Mouse (Mus musculus) heart, adult 2 months (tissue): Measurements from ENCODE around the gene Fam241b.

Experiments
- CTCF ChIP-seq: fragments of 200-600 bp; IDR thresholded peaks from 2 replicates; pipeline ENCODE4 v1.8.1; 2022; ENCODE audit warnings: antibody characterized with exemption, mild to moderate bottlenecking, moderate library complexity
- EP300 ChIP-seq: fragments of 200-500 bp; IDR thresholded peaks from 2 replicates; pipeline ENCODE4 v1.6.1; 2011; ENCODE audit warnings: low read depth, low read length, control low read depth; ENCODE audit not compliant: insufficient read depth
- POLR2A ChIP-seq: fragments of 200-500 bp; IDR thresholded peaks from 2 replicates; pipeline ENCODE4 v1.6.1; 2011; ENCODE audit warnings: mild to moderate bottlenecking, low read depth, low read length, control low read depth; ENCODE audit not compliant: insufficient read depth

GRCm38 (mm10) chr10:62128316-62128951 lies 15.3 kb downstream of the Fam241b start:
- no peak for TF ChIP-seq CTCF
- no peak for TF ChIP-seq POLR2A
- no peak for TF ChIP-seq EP300
